Mouse (Mus musculus) hematopoietic stem cell, adult 5-6 weeks (primary cell): ENCODE data around the gene Rgs6. TPM values are rescaled to one million over a fixed set of nuclear protein-coding genes. Genes with fewer than 3 reads are reported as not detected.
A peak's percentile ranks its signal among the peaks of the same experiment; 100 is the strongest.

Experiments used
- ATAC-seq, 2 experiments: fragments of 125-278 bp in 1 of 2; replicated peaks in 1 of 2; 2 replicates each; pipeline ENCODE4 v1.8.0; 2016 to 2017; ENCODE audit warnings: inconsistent platforms in 2 of 2, mild to moderate bottlenecking in 2 of 2, moderate number of reproducible peaks in 2 of 2, low read depth in 1 of 2, moderate TSS enrichment in 1 of 2; ENCODE audit not compliant: low FRiP score in 2 of 2, poor library complexity in 2 of 2, severe bottlenecking in 2 of 2, insufficient read depth in 1 of 2, low TSS enrichment in 1 of 2
- total RNA-seq: library from RNA; stranded (forward); fragments of 172-1452, 232-1000 nt; gene quantifications from 2 replicates; pipeline ENCODE4 v1.2.3, GENCODE M21; 2017

Rgs6 gene
- total RNA-seq, 1 experiment from 2014 or later, result not detected

GRCm38 (mm10) chr12:82894971-82895838 is 307.1 kb downstream of the Rgs6 start:
- no peak for ATAC-seq

GRCm38 (mm10) chr12:82905773-82906172 is 317.7 kb downstream of the Rgs6 start:
- no peak for ATAC-seq

GRCm38 (mm10) chr12:82910846-82911245 is 322.8 kb downstream of the Rgs6 start:
- ATAC-seq, result no peak

GRCm38 (mm10) chr12:82914127-82914526 is 326.0 kb downstream of the Rgs6 start:
- no peak for ATAC-seq

GRCm38 (mm10) chr12:82920146-82920545 is 332.1 kb downstream of the Rgs6 start:
- ATAC-seq, result no peak

- ATAC-seq, result no peak
Observed at GRCm38 (mm10) chr12:82921287-82922015, 333.4 kb downstream of the Rgs6 start.

GRCm38 (mm10) chr12:82922856-82923506 is 334.9 kb downstream of the Rgs6 start:
- no peak for ATAC-seq

- no peak for ATAC-seq
Observed at GRCm38 (mm10) chr12:82932706-82933461, 344.8 kb downstream of the Rgs6 start.

- ATAC-seq, result no peak
Observed at GRCm38 (mm10) chr12:82935121-82935762, 347.1 kb downstream of the Rgs6 start.

- no peak for ATAC-seq
Observed at GRCm38 (mm10) chr12:82935767-82936166, 347.7 kb downstream of the Rgs6 start.

GRCm38 (mm10) chr12:82940461-82940860 is 352.4 kb downstream of the Rgs6 start:
- no peak for ATAC-seq

- ATAC-seq, result peak in 1 of 2 experiments; percentile 49; a peak in 2 of 4 replicates
Observed at GRCm38 (mm10) chr12:82946507-82946906, 358.4 kb downstream of the Rgs6 start.

GRCm38 (mm10) chr12:82961111-82961510 is 373.0 kb downstream of the Rgs6 start:
- no peak for ATAC-seq

- no peak for ATAC-seq
Observed at GRCm38 (mm10) chr12:82961852-82962251, 373.8 kb downstream of the Rgs6 start.

- ATAC-seq, result no peak
Observed at GRCm38 (mm10) chr12:82970521-82971105, 382.5 kb downstream of the Rgs6 start.

- no peak for ATAC-seq
Observed at GRCm38 (mm10) chr12:82971176-82971575, 383.1 kb downstream of the Rgs6 start.

- ATAC-seq, result no peak
Observed at GRCm38 (mm10) chr12:82972661-82973060, 384.6 kb downstream of the Rgs6 start.
